Mouse (Mus musculus): ENCODE measurements around the gene Ano7. TPM values are rescaled to one million over a fixed set of nuclear protein-coding genes. Genes with fewer than 3 reads are reported as not detected.

Gene Ano7
- polyA plus RNA-seq (2016; fragmentation: Nextera tagmentation; extraction: Ambion mirVana), result 1.1 and 1.3 TPM in 2 replicates

DNA sequence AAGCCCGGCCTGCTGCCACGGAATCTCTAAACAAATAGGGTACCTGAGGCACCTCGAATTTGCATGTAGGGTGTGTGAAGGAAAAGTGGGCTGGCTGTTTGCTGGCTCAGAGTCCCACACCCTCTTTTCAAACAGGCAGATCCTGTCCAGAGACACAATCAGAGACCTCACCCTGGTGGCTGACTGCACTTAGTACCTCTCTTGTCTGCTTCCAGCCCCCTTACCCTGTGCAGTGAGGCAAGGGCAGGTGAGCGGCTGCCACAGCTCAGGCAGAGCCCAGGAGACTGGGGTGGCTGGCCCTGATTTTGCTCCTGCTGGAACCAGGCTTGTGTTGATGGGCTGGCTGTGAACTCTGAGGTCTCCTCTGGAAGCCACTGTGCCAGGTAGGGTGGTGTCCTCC lies at the start of gene Ano7:
Ano7 (plus strand) TSS at position 266 of the 400 bp plus-strand sequence.
- H3K4me1 ChIP-seq, result no peaks in the 10 kb centered on the region
- no peaks in the 10 kb centered on the region for H3K36me3 ChIP-seq
- no peak for DNase-seq (ENCODE audit: low spot score)
- no peaks in the 10 kb centered on the region; the same call in 1 of the 2 replicates for H3K27me3 ChIP-seq (ENCODE audit: insufficient read depth, poor library complexity, severe bottlenecking)
- no peak within 1 kb of the TSS for H3K4me3 ChIP-seq
- WGBS, result 72% methylated on average over 4 of the region's 4 CpGs
- H3K9me3 ChIP-seq, result no peaks in the 10 kb centered on the region
- no peak within 1 kb of the TSS for H3K27ac ChIP-seq

DNA sequence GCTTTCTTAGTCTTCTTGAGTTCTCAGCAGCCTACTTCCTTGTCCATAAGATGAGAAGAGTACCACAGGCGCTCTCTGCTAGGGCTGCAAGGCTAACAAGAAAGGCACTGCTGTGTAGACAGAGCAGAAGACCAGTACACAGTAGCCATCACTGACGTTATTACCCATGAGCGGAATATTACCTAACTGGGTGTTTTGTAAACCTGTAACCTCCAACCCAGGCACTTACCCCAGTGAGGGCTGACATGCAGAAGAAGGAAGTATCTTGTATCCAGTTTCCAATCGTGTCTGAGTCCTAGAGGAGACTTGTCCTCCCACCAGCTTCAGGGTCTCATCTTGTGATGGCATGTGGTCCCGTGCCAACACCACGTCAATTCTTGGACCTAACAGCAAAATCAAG lies 49.8 kb upstream of the Ano7 start:
- 91% methylated on average over 6 of the region's 6 CpGs for WGBS
- H3K4me1 ChIP-seq, result no peaks in the 10 kb centered on the region
- no peaks in the 10 kb centered on the region for H3K9me3 ChIP-seq
- no peak overlapping the region for H3K27ac ChIP-seq
- no peak overlapping the region for H3K4me3 ChIP-seq
- DNase-seq (ENCODE audit: low spot score), result no peak
- peaks cover 83% of the 10 kb centered on the region for H3K36me3 ChIP-seq
- no peaks in the 10 kb centered on the region for H3K27me3 ChIP-seq (ENCODE audit: insufficient read depth, poor library complexity, severe bottlenecking)

DNA sequence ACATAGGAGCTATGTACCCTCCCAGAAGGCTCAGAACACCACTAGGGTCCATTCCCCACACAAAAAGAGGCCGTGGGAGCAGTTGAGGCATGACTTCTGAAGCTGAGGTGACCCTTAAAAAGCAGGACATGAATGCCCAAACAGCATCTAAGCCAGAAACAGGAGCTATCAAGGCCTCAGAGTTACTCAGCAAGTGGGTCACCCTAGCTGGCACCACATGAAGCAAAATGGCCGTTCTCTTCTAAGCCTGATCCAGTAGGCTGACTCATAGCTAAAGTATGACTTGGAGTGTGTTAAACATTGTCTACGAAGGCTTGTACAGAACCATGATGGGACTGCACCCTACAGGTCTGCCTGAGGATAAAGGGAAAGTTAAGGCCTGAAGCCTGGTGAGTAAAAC lies 47.3 kb upstream of the Ano7 start:
- no peak overlapping the region for H3K4me3 ChIP-seq
- no peaks in the 10 kb centered on the region for H3K4me1 ChIP-seq
- DNase-seq (ENCODE audit: low spot score), result no peak
- no peaks in the 10 kb centered on the region for H3K9me3 ChIP-seq
- H3K27ac ChIP-seq, result no peak overlapping the region
- WGBS, result 83% methylated on average over 3 of the region's 3 CpGs
- no peaks in the 10 kb centered on the region for H3K27me3 ChIP-seq (ENCODE audit: insufficient read depth, poor library complexity, severe bottlenecking)
- H3K36me3 ChIP-seq, result peaks cover 78% of the 10 kb centered on the region

DNA sequence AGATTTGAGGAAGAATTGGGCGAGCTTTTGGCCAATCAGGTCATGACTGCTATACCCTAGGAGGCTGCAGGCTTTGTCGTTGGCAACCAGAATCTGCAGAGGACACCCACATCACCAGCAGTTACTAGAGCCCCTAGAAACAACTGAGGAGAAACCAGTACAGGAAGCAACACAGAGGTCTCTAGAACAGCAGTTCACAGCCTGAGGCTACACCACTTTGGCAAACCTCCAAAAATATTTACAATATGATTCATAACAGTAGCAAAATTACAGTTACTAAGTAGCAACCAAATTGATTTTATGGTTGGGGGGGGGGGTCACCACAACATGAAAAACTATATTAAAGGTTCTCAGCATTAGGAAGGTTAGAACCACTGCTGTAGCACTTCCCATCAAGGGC lies 39.1 kb upstream of the Ano7 start:
- H3K36me3 ChIP-seq, result peaks cover 47% of the 10 kb centered on the region
- no peaks in the 10 kb centered on the region for H3K4me1 ChIP-seq
- no peaks in the 10 kb centered on the region for H3K9me3 ChIP-seq
- no peak overlapping the region for H3K27ac ChIP-seq
- H3K27me3 ChIP-seq (ENCODE audit: insufficient read depth, poor library complexity, severe bottlenecking), result no peaks in the 10 kb centered on the region
- 84% methylated on average over 2 of the region's 2 CpGs for WGBS
- DNase-seq (ENCODE audit: low spot score), result no peak
- no peak overlapping the region for H3K4me3 ChIP-seq

DNA sequence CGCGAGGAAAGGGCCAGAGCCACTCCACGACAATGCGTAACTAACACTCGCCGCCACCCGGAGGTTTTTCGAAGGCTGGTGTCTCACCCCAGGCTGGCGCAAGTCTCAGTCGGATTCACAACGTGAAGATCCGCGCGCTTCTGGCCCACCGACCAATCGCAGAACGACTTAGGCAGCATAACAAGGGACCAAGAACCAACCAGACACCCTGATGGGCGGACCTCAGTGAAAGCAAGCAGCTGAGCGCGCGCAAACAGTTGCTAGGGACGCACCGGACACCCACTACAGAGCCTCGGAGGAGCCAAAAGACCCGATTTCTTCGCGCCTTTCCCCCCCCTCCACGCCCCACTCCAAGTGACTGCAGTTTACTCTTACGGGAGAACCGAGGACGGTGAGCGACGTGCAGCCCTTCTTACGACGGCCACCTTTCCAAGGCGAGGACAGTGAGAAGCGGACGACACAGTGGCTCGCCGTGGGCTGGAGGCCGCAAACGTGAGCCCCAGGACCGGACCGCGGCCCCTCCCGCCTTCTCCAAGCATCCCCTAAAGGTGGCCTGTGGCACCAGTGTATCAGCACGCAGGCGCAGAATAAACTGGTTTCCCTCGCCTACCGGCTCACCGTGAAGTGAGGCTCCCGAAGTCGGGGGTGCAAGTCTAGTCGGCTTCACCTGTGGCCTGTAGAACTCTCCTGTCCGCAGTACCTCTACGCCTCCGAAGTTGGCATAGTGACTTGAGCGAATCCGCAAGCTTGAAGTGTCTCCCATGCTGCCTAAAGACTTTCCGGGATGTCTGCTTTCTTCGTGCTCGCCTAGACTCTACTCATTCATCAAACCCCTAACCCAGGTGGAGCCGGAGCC lies 30.9 kb upstream of the Ano7 start, which contains the start of the genes Ppp1r7 and Pask:
Ppp1r7 (plus strand) TSS at position 207 of the 856 bp plus-strand sequence.
Pask (minus strand) TSS at position 835 of the 856 bp plus-strand sequence.
- peaks cover 22% of the 10 kb centered on the region for H3K36me3 ChIP-seq
- no peaks in the 10 kb centered on the region for H3K9me3 ChIP-seq
- H3K4me1 ChIP-seq, result peaks cover 13% of the 10 kb centered on the region; the same call in 1 of the 2 replicates
- DNase-seq (ENCODE audit: low spot score), result peak; percentile 99
- peak within 1 kb of the TSS; percentile 99 for H3K4me3 ChIP-seq
- WGBS, result under 1% methylated on average over 63 of the region's 63 CpGs
- no peaks in the 10 kb centered on the region for H3K27me3 ChIP-seq (ENCODE audit: insufficient read depth, poor library complexity, severe bottlenecking)
- peak within 1 kb of the TSS; percentile 94 for H3K27ac ChIP-seq

DNA sequence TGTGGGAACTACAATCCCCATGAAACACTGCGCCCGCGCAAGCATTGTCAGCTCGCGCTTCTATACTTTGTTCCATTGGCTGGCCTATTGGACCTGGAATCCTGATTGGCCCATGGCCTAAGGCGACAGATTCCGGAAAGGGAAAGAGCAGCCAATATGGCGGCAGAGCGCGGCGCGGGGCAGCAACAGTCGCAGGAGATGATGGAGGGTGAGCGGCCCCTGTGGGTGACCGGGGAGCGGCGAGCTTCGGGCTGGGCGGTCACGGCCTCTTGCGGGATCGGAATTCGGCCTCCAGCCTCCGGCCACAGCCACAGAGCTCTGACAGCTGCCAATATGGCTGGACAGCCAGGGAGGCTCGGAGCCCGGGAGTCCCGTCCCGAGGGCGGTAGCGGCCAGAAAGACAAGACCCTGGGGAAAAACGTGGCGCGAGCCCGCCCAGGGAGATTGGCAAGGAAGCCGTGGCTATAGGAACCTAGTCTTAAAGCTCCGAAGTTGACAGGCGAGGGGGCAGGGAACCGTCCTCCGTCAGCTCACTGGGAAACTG lies 30.2 kb upstream of the Ano7 start:
- DNase-seq (ENCODE audit: low spot score), result peak; percentile 98
- WGBS, result under 1% methylated on average over 39 of the region's 39 CpGs
- no peaks in the 10 kb centered on the region for H3K9me3 ChIP-seq
- H3K4me1 ChIP-seq, result peaks cover 13% of the 10 kb centered on the region; the same call in 1 of the 2 replicates
- peak overlapping the region; percentile 99 for H3K4me3 ChIP-seq
- H3K27me3 ChIP-seq (ENCODE audit: insufficient read depth, poor library complexity, severe bottlenecking), result no peaks in the 10 kb centered on the region
- peaks cover 28% of the 10 kb centered on the region for H3K36me3 ChIP-seq
- H3K27ac ChIP-seq, result peak overlapping the region; percentile 94

DNA sequence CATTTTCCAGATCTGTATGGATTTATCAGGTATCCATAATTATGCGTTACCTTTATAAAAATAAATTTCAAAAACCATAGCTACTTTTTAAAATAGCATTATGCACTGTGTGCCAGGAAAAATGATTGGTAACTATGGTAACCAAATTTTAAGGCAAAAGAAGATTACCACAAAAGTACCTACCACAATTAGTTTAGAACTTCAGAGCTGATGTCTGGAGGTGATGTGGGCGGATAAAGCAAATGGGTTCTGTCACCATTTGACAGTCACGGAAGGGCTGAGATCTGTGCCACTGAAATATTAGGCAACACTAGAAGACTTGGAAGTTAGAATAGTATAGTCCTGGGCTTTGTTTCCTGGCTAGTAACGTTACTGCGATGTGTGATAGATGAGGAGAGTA lies 26.6 kb upstream of the Ano7 start:
- Histone ChIP-seq H3K9me3 (no peaks in the 10 kb centered on the region), H3K36me3 (peaks cover 55% of the 10 kb centered on the region), H3K27me3 (ENCODE audit: insufficient read depth, poor library complexity, severe bottlenecking) (no peaks in the 10 kb centered on the region), H3K4me3 (no peak overlapping the region), H3K27ac (no peak overlapping the region), H3K4me1 (peaks cover 6% of the 10 kb centered on the region; the same call in 1 of the 2 replicates)
- WGBS, result 91% methylated on average over 5 of the region's 5 CpGs
- no peak for DNase-seq (ENCODE audit: low spot score)

DNA sequence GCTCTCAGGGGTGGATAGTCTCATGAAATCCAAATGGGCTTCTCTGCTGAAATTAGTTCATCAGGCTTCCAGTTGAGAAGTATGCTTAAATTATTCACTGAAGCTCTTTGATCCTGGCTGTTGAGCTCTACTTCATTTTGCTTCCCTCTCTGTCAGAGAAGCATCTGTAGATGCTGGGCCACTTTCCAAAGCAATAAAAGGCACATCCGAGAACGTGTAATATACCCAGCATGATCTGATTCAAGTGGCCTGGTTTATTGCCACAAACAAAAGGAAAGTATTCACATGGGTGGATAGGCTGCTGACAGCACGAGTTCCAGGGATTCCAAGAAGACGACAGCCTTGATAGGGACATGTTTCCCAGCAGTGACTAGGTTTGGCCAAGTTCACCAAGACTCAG lies 24.0 kb upstream of the Ano7 start:
- Histone ChIP-seq H3K9me3 (no peaks in the 10 kb centered on the region), H3K36me3 (peaks cover 79% of the 10 kb centered on the region), H3K4me1 (no peaks in the 10 kb centered on the region), H3K27ac (no peak overlapping the region), H3K27me3 (ENCODE audit: insufficient read depth, poor library complexity, severe bottlenecking) (no peaks in the 10 kb centered on the region), H3K4me3 (no peak overlapping the region)
- WGBS, result 70% methylated on average over 4 of the region's 4 CpGs
- DNase-seq (ENCODE audit: low spot score), result no peak

DNA sequence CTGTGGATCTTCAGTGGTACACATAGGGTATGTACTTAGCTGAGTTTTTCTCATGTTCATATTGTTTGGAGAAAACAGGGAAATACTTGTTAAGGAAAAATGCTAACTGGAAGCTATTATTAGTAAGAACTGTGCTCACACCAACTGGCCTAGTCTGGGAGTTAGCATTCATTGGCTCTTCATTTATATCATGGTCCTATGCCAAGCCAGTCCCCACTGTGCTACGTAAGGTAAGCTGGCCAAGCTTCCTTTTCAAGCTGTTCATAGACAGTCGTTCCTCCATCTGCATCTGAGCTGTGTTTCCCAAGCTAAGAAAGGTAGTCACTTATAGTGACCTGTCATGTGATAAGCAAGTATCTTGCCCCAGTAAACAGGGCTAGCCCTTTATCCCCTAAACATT lies 21.0 kb upstream of the Ano7 start:
- H3K27me3 ChIP-seq (ENCODE audit: insufficient read depth, poor library complexity, severe bottlenecking), result no peaks in the 10 kb centered on the region
- H3K4me1 ChIP-seq, result no peaks in the 10 kb centered on the region
- 89% methylated on average over 2 of the region's 2 CpGs for WGBS
- H3K36me3 ChIP-seq, result peaks cover 88% of the 10 kb centered on the region
- no peak for DNase-seq (ENCODE audit: low spot score)
- H3K27ac ChIP-seq, result no peak overlapping the region
- no peak overlapping the region for H3K4me3 ChIP-seq
- H3K9me3 ChIP-seq, result no peaks in the 10 kb centered on the region

DNA sequence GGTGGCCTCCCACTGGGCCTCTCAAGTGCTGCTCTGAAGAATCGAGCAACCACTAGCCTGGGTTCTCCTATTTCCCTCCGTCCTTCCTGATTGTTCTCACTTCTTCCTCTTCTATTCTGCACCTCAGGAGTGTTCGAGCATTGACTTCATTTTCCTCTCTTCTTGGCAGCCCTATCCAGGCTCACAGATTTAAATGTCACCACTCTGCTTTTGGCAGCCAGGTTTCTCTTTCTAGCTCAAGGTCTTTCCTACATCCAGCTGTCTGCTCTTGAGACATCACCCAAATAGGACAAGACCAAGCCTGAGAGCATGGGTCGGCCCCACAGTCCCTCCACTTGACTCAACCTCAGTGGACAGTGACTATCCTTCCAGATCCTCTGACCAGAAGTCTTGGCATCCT lies 11.1 kb upstream of the Ano7 start:
- DNase-seq (ENCODE audit: low spot score), result no peak
- Histone ChIP-seq H3K27ac (no peak overlapping the region), H3K27me3 (ENCODE audit: insufficient read depth, poor library complexity, severe bottlenecking) (no peaks in the 10 kb centered on the region), H3K4me3 (no peak overlapping the region), H3K4me1 (no peaks in the 10 kb centered on the region), H3K36me3 (peaks cover 84% of the 10 kb centered on the region), H3K9me3 (no peaks in the 10 kb centered on the region)
- 86% methylated on average over 4 of the region's 4 CpGs for WGBS

DNA sequence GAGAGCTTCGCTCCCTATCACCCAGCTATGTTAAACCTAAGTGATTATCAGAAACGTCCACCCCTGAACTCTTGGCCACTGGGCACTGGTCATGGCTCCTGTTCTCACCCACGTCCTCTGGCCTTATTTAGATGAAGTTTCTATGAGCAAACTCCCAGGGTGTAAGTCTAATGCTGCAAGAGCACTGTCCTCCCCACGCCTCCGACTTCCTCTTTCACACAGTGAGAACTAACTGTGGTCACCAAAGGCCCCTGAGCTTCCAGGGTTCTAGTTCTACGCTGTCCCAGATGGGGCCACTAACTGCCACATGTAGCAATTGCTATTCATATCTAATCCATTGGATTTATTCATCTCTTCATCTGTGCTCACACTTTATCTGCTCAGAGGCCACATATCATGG lies 8.1 kb upstream of the Ano7 start:
- WGBS, result 89% methylated on average over 6 of the region's 6 CpGs

DNA sequence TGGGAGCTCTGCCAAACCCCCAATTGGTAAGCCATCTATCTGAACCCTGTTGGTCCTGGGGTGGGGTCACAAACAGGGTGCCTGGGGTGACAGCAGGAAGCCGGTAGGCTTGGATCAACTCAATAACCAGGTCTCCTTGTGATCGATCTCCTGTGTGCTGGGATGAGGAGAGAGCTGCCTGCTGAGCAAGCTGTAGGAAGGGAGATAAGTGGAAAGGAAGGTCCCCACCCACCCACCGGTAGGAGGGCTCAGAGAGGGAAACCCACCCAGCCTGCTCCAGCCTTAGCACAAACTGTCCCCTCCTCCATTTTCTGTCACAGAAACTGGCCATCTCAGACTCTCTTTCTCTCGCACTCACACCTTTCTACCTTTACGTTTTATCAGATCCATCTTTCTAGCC lies 3.6 kb downstream of the Ano7 start:
- H3K9me3 ChIP-seq, result no peaks in the 10 kb centered on the region

More for the DNA sequence above, 8.1 kb upstream of the Ano7 start:
- no peak for DNase-seq (ENCODE audit: low spot score)
- Histone ChIP-seq H3K27ac (no peak overlapping the region), H3K27me3 (ENCODE audit: insufficient read depth, poor library complexity, severe bottlenecking) (no peaks in the 10 kb centered on the region), H3K4me1 (no peaks in the 10 kb centered on the region), H3K4me3 (no peak overlapping the region), H3K36me3 (peaks cover 65% of the 10 kb centered on the region), H3K9me3 (no peaks in the 10 kb centered on the region)

DNA sequence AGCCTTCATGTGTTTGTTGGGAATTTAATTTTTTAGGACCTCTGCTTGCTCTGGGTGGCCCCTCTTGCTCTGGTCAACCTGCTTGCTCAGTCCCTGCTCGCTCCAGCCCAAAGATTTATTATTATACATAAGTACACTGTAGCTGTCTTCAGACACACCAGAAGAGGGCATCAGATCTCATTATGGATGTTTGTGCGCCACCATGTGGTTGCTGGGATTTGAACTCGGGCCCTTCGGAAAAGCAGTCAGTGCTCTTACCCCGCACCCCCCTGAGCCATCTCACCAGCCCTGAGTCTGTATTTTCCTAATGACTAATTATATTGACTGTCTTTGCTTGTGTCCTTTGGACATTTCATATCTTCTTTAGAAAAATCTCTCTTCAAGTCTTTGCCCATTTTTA lies 5.4 kb downstream of the Ano7 start:
- Histone ChIP-seq H3K36me3 (no peaks in the 10 kb centered on the region), H3K4me3 (no peak overlapping the region), H3K27me3 (ENCODE audit: insufficient read depth, poor library complexity, severe bottlenecking) (no peaks in the 10 kb centered on the region; the same call in 1 of the 2 replicates), H3K9me3 (no peaks in the 10 kb centered on the region), H3K27ac (no peak overlapping the region), H3K4me1 (no peaks in the 10 kb centered on the region)
- 69% methylated on average over 5 of the region's 5 CpGs for whole genome bisulfite sequencing
- DNase-seq (ENCODE audit: low spot score), result no peak

More for the DNA sequence above, 3.6 kb downstream of the Ano7 start:
- no peak for DNase-seq (ENCODE audit: low spot score)
- H3K27ac ChIP-seq, result no peak overlapping the region
- no peaks in the 10 kb centered on the region; the same call in 1 of the 2 replicates for H3K27me3 ChIP-seq (ENCODE audit: insufficient read depth, poor library complexity, severe bottlenecking)
- H3K4me1 ChIP-seq, result no peaks in the 10 kb centered on the region
- H3K36me3 ChIP-seq, result no peaks in the 10 kb centered on the region
- no peak overlapping the region for H3K4me3 ChIP-seq
- WGBS, result 35% methylated on average over 5 of the region's 5 CpGs

All from heart, embryonic 10.5 days (tissue).